Mouse (Mus musculus): ENCODE data around the gene Mrln. TPM values are rescaled to one million over a fixed set of nuclear protein-coding genes. Genes with fewer than 3 reads are reported as not detected.

The Mrln gene
- 5.2 TPM for polyA plus RNA-seq (2014; fragmentation: Illumina TruSeq; extraction: RNeasy Lipid Tissue Mini Kit (QIAGEN cat#74804); ENCODE audit: insufficient read depth, low read depth, low replicate concordance)

GRCm38 (mm10) chr10:70204505-70205399 lies at the start of gene Mrln:
Gene Mrln, plus strand, starts transcription at chr10:70204664.

GRCm38 (mm10) chr10:70244921-70245558 lies 40.6 kb downstream of the Mrln start, which contains the start of gene Slc16a9:
Gene Slc16a9, plus strand, starts transcription at chr10:70245100.

Other genes with a start within 250 kb of the Mrln start
- gene Ccdc6, start 107.5 kb upstream of the Mrln start, polyA plus RNA-seq (2014; fragmentation: Illumina TruSeq; extraction: RNeasy Lipid Tissue Mini Kit (QIAGEN cat#74804); ENCODE audit: insufficient read depth, low read depth, low replicate concordance) = 8.4 TPM
- 32.1 TPM for gene Slc16a9, start 40.4 kb downstream of the Mrln start, polyA plus RNA-seq (2014; fragmentation: Illumina TruSeq; extraction: RNeasy Lipid Tissue Mini Kit (QIAGEN cat#74804); ENCODE audit: insufficient read depth, low read depth, low replicate concordance)
- gene Fam13c, start 235.8 kb downstream of the Mrln start, polyA plus RNA-seq (2014; fragmentation: Illumina TruSeq; extraction: RNeasy Lipid Tissue Mini Kit (QIAGEN cat#74804); ENCODE audit: insufficient read depth, low read depth, low replicate concordance) = 7.8 TPM

All from lung, adult 10 weeks (tissue).